Comparison of ENCODE assay signal across 21 mouse cellular contexts in genomic region chr2:130579791-130580190, GRCm38 (mm10). TPM values are rescaled to one million over a fixed set of nuclear protein-coding genes. Genes with fewer than 3 reads are reported as not detected.
DNase-seq lines count a peak whose midpoint lies in the region; ATAC-seq and TF ChIP-seq lines count a peak whose summit lies in the region.
"Had no signal": no experiment of that assay in that cellular context is flagged by ENCODE, and none has a peak within 500 bp of the region (broad histone marks: within the 10 kb centered on the region; RNA-seq: fewer than 3 reads in every experiment).

No protein-coding gene starts in this region.

- peaks cover 4% of the 10 kb centered on the region; the same call in 1 of the 2 replicates for H3K9me3 ChIP-seq in hindbrain, embryonic 10.5 days
- no peaks in the 10 kb centered on the region for H3K9me3 ChIP-seq in hindbrain, postnatal 0 days (ENCODE audit: low read length)
- H3K9me3 ChIP-seq in neural tube, embryonic 15.5 days (replicated peaks) = no peaks in the 10 kb centered on the region
- H3K9me3 ChIP-seq in stomach, embryonic 16.5 days (replicated peaks; ENCODE audit: control insufficient read depth, low read length) = no peaks in the 10 kb centered on the region

- peaks cover 98% of the 10 kb centered on the region for H3K27me3 ChIP-seq in hindbrain, embryonic 10.5 days (ENCODE audit: insufficient read depth, poor library complexity, severe bottlenecking)
- peaks cover 54% of the 10 kb centered on the region for H3K27me3 ChIP-seq in hindbrain, postnatal 0 days (ENCODE audit: insufficient read depth, low read length)
- peaks cover 91% of the 10 kb centered on the region for H3K27me3 ChIP-seq in neural tube, embryonic 15.5 days (replicated peaks)
- peaks cover 70% of the 10 kb centered on the region for H3K27me3 ChIP-seq in stomach, embryonic 16.5 days (ENCODE audit: control insufficient read depth, insufficient read depth, low read length)

- 6% methylated on average over 8 of the region's 8 CpGs for WGBS in hindbrain, embryonic 10.5 days
- 5% methylated on average over 8 of the region's 8 CpGs for whole genome bisulfite sequencing in hindbrain, postnatal 0 days
- WGBS in neural tube, embryonic 15.5 days = 6% methylated on average over 8 of the region's 8 CpGs
- WGBS in stomach, embryonic 16.5 days = 10% methylated on average over 8 of the region's 8 CpGs

- no peak overlapping the region for H3K4me2 ChIP-seq in hindbrain, postnatal 0 days (ENCODE audit: low read depth, low read length)
- no peak overlapping the region for H3K4me2 ChIP-seq in neural tube, embryonic 15.5 days
- no peak overlapping the region for H3K4me2 ChIP-seq in stomach, embryonic 16.5 days (ENCODE audit: low read depth, low read length)

- no peak for TF ChIP-seq CTCF in hindbrain, postnatal 0 days (IDR thresholded peaks at IDR 0.05; ENCODE audit: low read depth)

- no peak overlapping the region for H3K4me3 ChIP-seq in hindbrain, embryonic 10.5 days
- H3K4me3 ChIP-seq in hindbrain, postnatal 0 days (ENCODE audit: low read length) = no peak overlapping the region
- no peak overlapping the region for H3K4me3 ChIP-seq in neural tube, embryonic 15.5 days (replicated peaks)
- peak overlapping the region; percentile 43; the same call in 1 of the 2 replicates for H3K4me3 ChIP-seq in stomach, embryonic 16.5 days (replicated peaks; ENCODE audit: low read length)

- DNase-seq in hindbrain, embryonic 10.5 days (ENCODE audit: low spot score) = peak; percentile 3
- no peak for DNase-seq in hindbrain, postnatal 0 days (ENCODE audit: low spot score)
- peak; percentile 33 for DNase-seq in neural tube, embryonic 10.5 days (ENCODE audit: extremely low spot score, low spot score)
- no peak for DNase-seq in gastrocnemius, postnatal 4 days (ENCODE audit: low spot score in 2 of 2)
- DNase-seq: adrenal gland, postnatal 36 days; cerebellum, adult 9-10 months; embryo, embryonic 11 days; gastrocnemius, postnatal 25 days; kidney, postnatal 10 days; layer of hippocampus, adult 9-11 months; lung, embryonic 14.5 days; right cerebral cortex, postnatal 14 days had no signal

- H3K36me3 ChIP-seq in hindbrain, embryonic 10.5 days = no peaks in the 10 kb centered on the region
- H3K36me3 ChIP-seq in hindbrain, postnatal 0 days (ENCODE audit: insufficient read depth, low read length) = no peaks in the 10 kb centered on the region
- no peaks in the 10 kb centered on the region for H3K36me3 ChIP-seq in neural tube, embryonic 15.5 days
- H3K36me3 ChIP-seq in stomach, embryonic 16.5 days (ENCODE audit: control insufficient read depth, insufficient read depth, low read length) = no peaks in the 10 kb centered on the region

- H3K9ac ChIP-seq in hindbrain, postnatal 0 days (replicated peaks; ENCODE audit: low read length) = no peak overlapping the region
- H3K9ac ChIP-seq in neural tube, embryonic 15.5 days (replicated peaks) = no peak overlapping the region
- no peak overlapping the region for H3K9ac ChIP-seq in stomach, embryonic 16.5 days (ENCODE audit: low read length)

- H3K4me1 ChIP-seq in hindbrain, embryonic 10.5 days (replicated peaks) = peaks cover 40% of the 10 kb centered on the region
- H3K4me1 ChIP-seq in hindbrain, postnatal 0 days (ENCODE audit: insufficient read depth, low read length) = peaks cover 13% of the 10 kb centered on the region
- H3K4me1 ChIP-seq in neural tube, embryonic 15.5 days = peaks cover 31% of the 10 kb centered on the region
- peaks cover 9% of the 10 kb centered on the region for H3K4me1 ChIP-seq in stomach, embryonic 16.5 days (ENCODE audit: control insufficient read depth, insufficient read depth, low read length)

- no peak overlapping the region for H3K27ac ChIP-seq in hindbrain, embryonic 10.5 days
- no peak overlapping the region for H3K27ac ChIP-seq in hindbrain, postnatal 0 days
- H3K27ac ChIP-seq in neural tube, embryonic 15.5 days (replicated peaks) = no peak overlapping the region
- no peak overlapping the region for H3K27ac ChIP-seq in stomach, embryonic 16.5 days (ENCODE audit: low read length)

- ATAC-seq in hindbrain, postnatal 0 days = no peak
- no peak for ATAC-seq in neural tube, embryonic 15.5 days (ENCODE audit: low FRiP score)
- ATAC-seq in common myeloid progenitor, adult 5-6 weeks (replicated peaks; ENCODE audit: low read depth, poor library complexity, severe bottlenecking) = peak; percentile 20; the same call in 1 of the 2 replicates
- ATAC-seq in stomach, embryonic 16.5 days (ENCODE audit: insufficient read depth, low FRiP score) = no peak
- ATAC-seq: activated CD4-positive, CD25-positive, alpha-beta regulatory T cell, adult 4 months; intestine, embryonic 16.5 days had no signal

RNA-seq across cellular contexts. Expression of gene Avp, which starts 2.6 kb away (rescaled TPM):
- not detected in 2 replicates for polyA plus RNA-seq in hindbrain, embryonic 10.5 days (2016; fragmentation: Nextera tagmentation; extraction: Ambion mirVana)
- 0.78 and 1.5 TPM in 2 replicates for total RNA-seq in hindbrain, postnatal 0 days (2014; rRNA removed)
- polyA plus RNA-seq in hindbrain, postnatal 0 days (2015; fragmentation: Nextera tagmentation; extraction: Ambion mirVana) = 0.45 and 0.73 TPM in 2 replicates
- polyA plus RNA-seq in neural tube, embryonic 15.5 days (2015; fragmentation: Nextera tagmentation; extraction: Ambion mirVana) = not detected in 2 replicates
- not detected in 2 replicates for total RNA-seq in common myeloid progenitor, adult 5-6 weeks (2017)
- polyA plus RNA-seq in stomach, embryonic 16.5 days (2015; fragmentation: Nextera tagmentation; extraction: Ambion mirVana) = not detected in 2 replicates
- not detected for total RNA-seq in gastrocnemius, postnatal 4 days (2021)
- total RNA-seq: adrenal gland, postnatal 36 days; gastrocnemius, postnatal 25 days had no signal
- polyA plus RNA-seq: activated CD4-positive, CD25-positive, alpha-beta regulatory T cell, adult 4 months; intestine, embryonic 16.5 days; liver, embryonic 11.5 days; lung, embryonic 14.5 days; urinary bladder, adult 2 months had no signal

RNA-seq across cellular contexts. Expression of gene Oxt, which starts 3.8 kb away (rescaled TPM):
- not detected in 2 replicates for polyA plus RNA-seq in hindbrain, embryonic 10.5 days (2016; fragmentation: Nextera tagmentation; extraction: Ambion mirVana)
- 4.9 TPM in 1 of 2 replicates, not detected in the other for total RNA-seq in hindbrain, postnatal 0 days (2014; rRNA removed)
- polyA plus RNA-seq in hindbrain, postnatal 0 days (2015; fragmentation: Nextera tagmentation; extraction: Ambion mirVana) = not detected in 2 replicates
- not detected in 2 replicates for polyA plus RNA-seq in neural tube, embryonic 15.5 days (2015; fragmentation: Nextera tagmentation; extraction: Ambion mirVana)
- total RNA-seq in common myeloid progenitor, adult 5-6 weeks (2017) = not detected in 2 replicates
- polyA plus RNA-seq in stomach, embryonic 16.5 days (2015; fragmentation: Nextera tagmentation; extraction: Ambion mirVana) = not detected in 2 replicates
- not detected for total RNA-seq in gastrocnemius, postnatal 4 days (2021)
- total RNA-seq: adrenal gland, postnatal 36 days; gastrocnemius, postnatal 25 days had no signal
- polyA plus RNA-seq: activated CD4-positive, CD25-positive, alpha-beta regulatory T cell, adult 4 months; frontal cortex, adult 2 months; heart, postnatal 0 days; intestine, embryonic 16.5 days; liver, embryonic 11.5 days; lung, embryonic 14.5 days; urinary bladder, adult 2 months had no signal

RNA-seq across cellular contexts. Expression of gene Mrps26, which starts 16.2 kb away (rescaled TPM):
- 91.1 and 100 TPM in 2 replicates for polyA plus RNA-seq in hindbrain, embryonic 10.5 days (2016; fragmentation: Nextera tagmentation; extraction: Ambion mirVana)
- 67.7 and 75.4 TPM in 2 replicates for total RNA-seq in hindbrain, postnatal 0 days (2014; rRNA removed)
- polyA plus RNA-seq in hindbrain, postnatal 0 days (2015; fragmentation: Nextera tagmentation; extraction: Ambion mirVana) = 115 and 120 TPM in 2 replicates
- 105 and 107 TPM in 2 replicates for polyA plus RNA-seq in neural tube, embryonic 15.5 days (2015; fragmentation: Nextera tagmentation; extraction: Ambion mirVana)
- 52.1 and 53.8 TPM in 2 replicates for total RNA-seq in common myeloid progenitor, adult 5-6 weeks (2017)
- polyA plus RNA-seq in stomach, embryonic 16.5 days (2015; fragmentation: Nextera tagmentation; extraction: Ambion mirVana) = 69.6 and 82.3 TPM in 2 replicates
- 10 to 100 TPM; 51.9 to 60.9 TPM for total RNA-seq in gastrocnemius, postnatal 4 days (2021)

RNA-seq across cellular contexts. Expression of gene Fastkd5, which starts 50.0 kb away (rescaled TPM):
- 17.7 and 19.5 TPM in 2 replicates for polyA plus RNA-seq in hindbrain, embryonic 10.5 days (2016; fragmentation: Nextera tagmentation; extraction: Ambion mirVana)
- 7.0 and 7.9 TPM in 2 replicates for total RNA-seq in hindbrain, postnatal 0 days (2014; rRNA removed)
- polyA plus RNA-seq in hindbrain, postnatal 0 days (2015; fragmentation: Nextera tagmentation; extraction: Ambion mirVana) = 6.0 and 6.6 TPM in 2 replicates
- 9.5 and 10.8 TPM in 2 replicates for polyA plus RNA-seq in neural tube, embryonic 15.5 days (2015; fragmentation: Nextera tagmentation; extraction: Ambion mirVana)
- total RNA-seq in common myeloid progenitor, adult 5-6 weeks (2017) = 19.1 and 22.8 TPM in 2 replicates
- polyA plus RNA-seq in stomach, embryonic 16.5 days (2015; fragmentation: Nextera tagmentation; extraction: Ambion mirVana) = 14.7 and 16.0 TPM in 2 replicates
- 1 to 10 TPM; 7.3 to 8.2 TPM for total RNA-seq in gastrocnemius, postnatal 4 days (2021)

RNA-seq across cellular contexts. Expression of gene Ubox5, which starts 50.0 kb away (rescaled TPM):
- polyA plus RNA-seq in hindbrain, embryonic 10.5 days (2016; fragmentation: Nextera tagmentation; extraction: Ambion mirVana) = 19.4 and 19.8 TPM in 2 replicates
- 6.8 TPM in 2 replicates for total RNA-seq in hindbrain, postnatal 0 days (2014; rRNA removed)
- 5.9 and 6.2 TPM in 2 replicates for polyA plus RNA-seq in hindbrain, postnatal 0 days (2015; fragmentation: Nextera tagmentation; extraction: Ambion mirVana)
- 10.0 and 11.3 TPM in 2 replicates for polyA plus RNA-seq in neural tube, embryonic 15.5 days (2015; fragmentation: Nextera tagmentation; extraction: Ambion mirVana)
- 6.3 and 7.3 TPM in 2 replicates for total RNA-seq in common myeloid progenitor, adult 5-6 weeks (2017)
- 9.6 and 10.7 TPM in 2 replicates for polyA plus RNA-seq in stomach, embryonic 16.5 days (2015; fragmentation: Nextera tagmentation; extraction: Ambion mirVana)
- total RNA-seq in gastrocnemius, postnatal 4 days (2021) = 1 to 10 TPM; 5.9 TPM

Comparison
In these comparisons a context has a peak if more than half of its experiments do, and no peak if none do; other contexts are left out.
1. DNase-seq: peak in hindbrain, embryonic 10.5 days (single experiment) and neural tube, embryonic 10.5 days (single experiment); none in hindbrain, postnatal 0 days (single experiment) and gastrocnemius, postnatal 4 days (0 of 2).